Mouse (Mus musculus): ENCODE results near the gene Caprin1. TPM values are rescaled to one million over a fixed set of nuclear protein-coding genes. Genes with fewer than 3 reads are reported as not detected.

Caprin1 gene
- polyA plus RNA-seq, 2 experiments, result 224 to 314 TPM

- H3K27me3 ChIP-seq (ENCODE audit: control insufficient read depth, insufficient read depth, low read length), result no peaks in the 10 kb centered on the region
- DNase-seq (ENCODE audit: low spot score) (no peak), ATAC-seq (ENCODE audit: low FRiP score, low read depth) (no peak)
Measured at GRCm38 (mm10) chr2:103802422-103802821, 5.0 kb upstream of the Caprin1 start.

DNA sequence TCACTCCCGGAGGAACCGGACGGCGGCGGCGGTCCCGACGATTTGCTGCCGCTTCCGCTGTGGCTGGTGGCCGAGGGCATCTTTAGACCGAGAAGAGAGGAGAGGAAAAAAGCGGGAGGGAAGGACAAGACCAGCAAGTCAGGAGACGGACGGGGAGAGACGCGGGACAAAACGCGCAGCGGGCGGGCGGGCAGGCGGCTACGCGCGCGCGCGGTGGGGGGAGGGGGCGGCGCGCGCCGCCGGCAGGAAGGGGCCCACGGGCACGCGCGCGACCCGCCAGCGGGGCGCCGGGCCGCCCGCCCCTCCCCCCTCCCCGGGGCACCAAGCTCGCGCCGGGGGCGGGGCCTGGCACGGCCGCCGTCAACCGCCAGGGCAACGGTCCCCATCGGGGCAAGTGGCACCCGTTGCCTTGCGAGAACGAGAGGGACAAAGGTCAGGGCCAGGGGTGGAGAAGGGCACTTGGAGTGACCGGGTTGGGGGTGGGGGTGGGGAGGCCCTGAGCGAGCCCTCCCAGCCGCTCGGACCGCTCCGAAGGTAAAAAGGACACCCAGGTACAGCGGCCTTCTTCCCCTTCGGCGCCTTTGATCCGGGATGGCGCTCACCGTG lies 485 bp downstream of the Caprin1 start:
- Histone ChIP-seq H3K27ac (replicated peaks; ENCODE audit: low read depth, low read length) (peak overlapping the region; percentile 100), H3K27me3 (ENCODE audit: control insufficient read depth, insufficient read depth, low read length) (no peaks in the 10 kb centered on the region), H3K4me1 (ENCODE audit: control insufficient read depth, insufficient read depth, low read length) (peaks cover 12% of the 10 kb centered on the region), H3K9ac (ENCODE audit: low read depth, low read length, severe bottlenecking) (peak overlapping the region; percentile 99), H3K4me2 (replicated peaks; ENCODE audit: low read depth, low read length, severe bottlenecking) (peak overlapping the region; percentile 54), H3K4me3 (replicated peaks; ENCODE audit: low read length) (peak overlapping the region; percentile 96), H3K36me3 (ENCODE audit: control insufficient read depth, insufficient read depth, low read length) (peaks cover 23% of the 10 kb centered on the region), H3K9me3 (ENCODE audit: control insufficient read depth, low read length) (no peaks in the 10 kb centered on the region)
- peak; percentile 87 for DNase-seq (ENCODE audit: low spot score)
- 0 out of 2 replicates have a peak, but pooled peaks have one; percentile 33 for TF ChIP-seq POLR2A (IDR thresholded peaks at IDR 0.05; ENCODE audit: borderline replicate concordance, extremely low read depth, insufficient read depth, insufficient read length)
- ATAC-seq (ENCODE audit: low FRiP score, low read depth), result peak; percentile 51
- 1% methylated on average over 41 of the region's 72 CpGs for WGBS

More at GRCm38 (mm10) chr2:103802422-103802821, 5.0 kb upstream of the Caprin1 start:
- Histone ChIP-seq H3K27ac (replicated peaks; ENCODE audit: low read depth, low read length) (no peak overlapping the region), H3K4me2 (replicated peaks; ENCODE audit: low read depth, low read length, severe bottlenecking) (no peak overlapping the region), H3K9ac (ENCODE audit: low read depth, low read length, severe bottlenecking) (no peak overlapping the region), H3K4me1 (ENCODE audit: control insufficient read depth, insufficient read depth, low read length) (no peaks in the 10 kb centered on the region), H3K9me3 (ENCODE audit: control insufficient read depth, low read length) (no peaks in the 10 kb centered on the region), H3K36me3 (ENCODE audit: control insufficient read depth, insufficient read depth, low read length) (no peaks in the 10 kb centered on the region), H3K4me3 (replicated peaks; ENCODE audit: low read length) (no peak overlapping the region)
- no peak for TF ChIP-seq POLR2A (IDR thresholded peaks at IDR 0.05; ENCODE audit: borderline replicate concordance, extremely low read depth, insufficient read depth, insufficient read length)
- 70% methylated on average over 1 of the region's 1 CpGs for WGBS

DNA sequence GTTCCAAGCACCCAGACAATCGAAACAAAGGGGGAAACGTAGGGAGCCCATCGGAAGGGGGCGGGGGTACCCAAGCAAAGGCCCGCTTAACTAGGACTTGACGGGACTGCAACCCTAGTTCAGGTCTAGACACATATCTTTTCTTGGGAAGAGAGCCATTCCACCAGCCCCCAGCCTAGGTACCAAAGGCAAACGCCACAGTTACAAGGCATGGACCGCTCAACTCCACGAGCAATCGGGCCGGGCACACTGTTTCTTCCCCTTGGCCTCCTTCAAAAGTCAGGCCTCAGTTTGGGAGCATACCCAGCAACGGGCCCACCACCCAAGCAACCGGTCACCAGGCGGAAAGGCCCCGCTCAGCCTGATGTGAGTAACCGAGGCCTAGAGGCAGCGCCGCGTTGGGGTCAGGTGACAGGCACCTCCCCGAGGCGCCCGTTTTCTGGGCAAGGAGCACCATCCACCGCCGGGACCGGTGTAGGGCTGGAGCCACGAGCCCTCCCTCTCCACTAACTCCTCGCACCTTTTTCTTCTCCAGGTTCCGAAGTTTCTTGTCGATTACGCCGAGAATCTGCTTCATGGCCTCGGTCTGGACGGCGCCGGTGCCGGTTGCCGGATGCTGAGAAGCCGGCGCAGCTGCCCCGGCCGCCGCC lies 1.1 kb downstream of the Caprin1 start:
- Histone ChIP-seq H3K4me2 (replicated peaks; ENCODE audit: low read depth, low read length, severe bottlenecking) (peak overlapping the region; percentile 54), H3K4me3 (replicated peaks; ENCODE audit: low read length) (peak overlapping the region; percentile 96), H3K9me3 (ENCODE audit: control insufficient read depth, low read length) (no peaks in the 10 kb centered on the region), H3K9ac (ENCODE audit: low read depth, low read length, severe bottlenecking) (peak overlapping the region; percentile 99), H3K4me1 (ENCODE audit: control insufficient read depth, insufficient read depth, low read length) (peaks cover 12% of the 10 kb centered on the region), H3K36me3 (ENCODE audit: control insufficient read depth, insufficient read depth, low read length) (peaks cover 27% of the 10 kb centered on the region), H3K27ac (replicated peaks; ENCODE audit: low read depth, low read length) (peak overlapping the region; percentile 100), H3K27me3 (ENCODE audit: control insufficient read depth, insufficient read depth, low read length) (no peaks in the 10 kb centered on the region)
- ATAC-seq (ENCODE audit: low FRiP score, low read depth) (no peak), DNase-seq (ENCODE audit: low spot score) (peak; percentile 46)
- WGBS, result under 1% methylated on average over 42 of the region's 42 CpGs
- TF ChIP-seq POLR2A (IDR thresholded peaks at IDR 0.05; ENCODE audit: borderline replicate concordance, extremely low read depth, insufficient read depth, insufficient read length), result no peak

GRCm38 (mm10) chr2:103795843-103796210 lies 1.6 kb downstream of the Caprin1 start:
- Histone ChIP-seq H3K9ac (ENCODE audit: low read depth, low read length, severe bottlenecking) (peak overlapping the region; percentile 99), H3K4me2 (replicated peaks; ENCODE audit: low read depth, low read length, severe bottlenecking) (peak overlapping the region; percentile 54), H3K27ac (replicated peaks; ENCODE audit: low read depth, low read length) (peak overlapping the region; percentile 100), H3K4me3 (replicated peaks; ENCODE audit: low read length) (peak overlapping the region; percentile 96), H3K27me3 (ENCODE audit: control insufficient read depth, insufficient read depth, low read length) (no peaks in the 10 kb centered on the region), H3K36me3 (ENCODE audit: control insufficient read depth, insufficient read depth, low read length) (peaks cover 31% of the 10 kb centered on the region), H3K9me3 (ENCODE audit: control insufficient read depth, low read length) (no peaks in the 10 kb centered on the region), H3K4me1 (ENCODE audit: control insufficient read depth, insufficient read depth, low read length) (peaks cover 12% of the 10 kb centered on the region)
- DNase-seq (ENCODE audit: low spot score), result peak; percentile 84
- ATAC-seq (ENCODE audit: low FRiP score, low read depth), result peak; percentile 68
- WGBS, result 0% methylated on average over 11 of the region's 11 CpGs
- TF ChIP-seq POLR2A (IDR thresholded peaks at IDR 0.05; ENCODE audit: borderline replicate concordance, extremely low read depth, insufficient read depth, insufficient read length), result peak; percentile 58; the same call in 1 of the 2 replicates

- Histone ChIP-seq H3K27ac (replicated peaks; ENCODE audit: low read depth, low read length) (no peak overlapping the region), H3K9me3 (ENCODE audit: control insufficient read depth, low read length) (no peaks in the 10 kb centered on the region), H3K27me3 (ENCODE audit: control insufficient read depth, insufficient read depth, low read length) (no peaks in the 10 kb centered on the region), H3K9ac (ENCODE audit: low read depth, low read length, severe bottlenecking) (no peak overlapping the region), H3K4me3 (replicated peaks; ENCODE audit: low read length) (no peak overlapping the region), H3K4me2 (replicated peaks; ENCODE audit: low read depth, low read length, severe bottlenecking) (no peak overlapping the region), H3K4me1 (ENCODE audit: control insufficient read depth, insufficient read depth, low read length) (peaks cover 12% of the 10 kb centered on the region), H3K36me3 (ENCODE audit: control insufficient read depth, insufficient read depth, low read length) (peaks cover 57% of the 10 kb centered on the region)
- TF ChIP-seq POLR2A (IDR thresholded peaks at IDR 0.05; ENCODE audit: borderline replicate concordance, extremely low read depth, insufficient read depth, insufficient read length), result no peak
- WGBS, result 95% methylated on average over 1 of the region's 1 CpGs
- ATAC-seq (ENCODE audit: low FRiP score, low read depth), result no peak
- no peak for DNase-seq (ENCODE audit: low spot score)
Measured at GRCm38 (mm10) chr2:103792009-103792408, 5.4 kb downstream of the Caprin1 start.
